8 mouse cellular contexts compared by ENCODE assay signal in genomic region chr17:86145079-86145951, GRCm38 (mm10). TPM values are rescaled to one million over a fixed set of nuclear protein-coding genes. Genes with fewer than 3 reads are reported as not detected.
A peak's percentile ranks its signal among the peaks of the same experiment; 100 is the strongest.
DNase-seq lines count a peak whose midpoint lies in the region; ATAC-seq and TF ChIP-seq lines count a peak whose summit lies in the region.

Srbd1 (minus strand) TSS chr17:86145175.

- peaks cover 0 to 28% of the 10 kb centered on the region in 2 experiments; a peak in 3 of 4 replicates for H3K4me1 ChIP-seq in CH12.LX (ENCODE audit: control insufficient read depth in 1 of 2, insufficient read depth in 2 of 2)
- peaks cover 18% of the 10 kb centered on the region for H3K4me1 ChIP-seq in forebrain, embryonic 10.5 days
- peaks cover 15% of the 10 kb centered on the region for H3K4me1 ChIP-seq in heart, embryonic 15.5 days (replicated peaks)
- peaks cover 28% of the 10 kb centered on the region for H3K4me1 ChIP-seq in liver, embryonic 15.5 days (replicated peaks)
- H3K4me1 ChIP-seq in neural tube, embryonic 12.5 days = peaks cover 7% of the 10 kb centered on the region
- no peaks in the 10 kb centered on the region for H3K4me1 ChIP-seq in stomach, postnatal 0 days (replicated peaks; ENCODE audit: control insufficient read depth, insufficient read depth)

- DNase-seq in CH12.LX (ENCODE audit: extremely low read depth) = peak; percentile 96
- DNase-seq in c-Kit-negative CD71-positive TER-119-positive erythroid progenitor cells, embryonic 14.5 days (ENCODE audit: low read depth, low spot score) = peak; percentile 93
- peak; percentile 97 for DNase-seq in forebrain, embryonic 10.5 days (ENCODE audit: extremely low spot score, low spot score)
- peak; percentile 95 for DNase-seq in kidney, postnatal 14 days
- DNase-seq in stomach, postnatal 0 days (ENCODE audit: low spot score) = peak; percentile 96

- peak within 1 kb of the TSS; percentile 59 to 88 (median 81) for H3K4me3 ChIP-seq in CH12.LX (replicated peaks in 1 of 3; ENCODE audit: low read depth in 2 of 3, low read length in 2 of 3, poor library complexity in 1 of 3)
- H3K4me3 ChIP-seq in forebrain, embryonic 10.5 days = peak within 1 kb of the TSS; percentile 84
- H3K4me3 ChIP-seq in heart, embryonic 15.5 days = peak within 1 kb of the TSS; percentile 86
- peak within 1 kb of the TSS; percentile 89 for H3K4me3 ChIP-seq in liver, embryonic 15.5 days (replicated peaks)
- H3K4me3 ChIP-seq in neural tube, embryonic 12.5 days = peak within 1 kb of the TSS; percentile 63
- peak within 1 kb of the TSS; percentile 66 for H3K4me3 ChIP-seq in stomach, postnatal 0 days (ENCODE audit: low read depth, low read length)

- H3K36me3 ChIP-seq in CH12.LX (replicated peaks in 1 of 2; ENCODE audit: control insufficient read depth in 1 of 2, insufficient read depth in 1 of 2, low read length in 1 of 2) = peaks cover 13 to 23% of the 10 kb centered on the region in 2 experiments
- peaks cover 16% of the 10 kb centered on the region for H3K36me3 ChIP-seq in forebrain, embryonic 10.5 days (replicated peaks)
- no peaks in the 10 kb centered on the region for H3K36me3 ChIP-seq in heart, embryonic 15.5 days
- peaks cover 8% of the 10 kb centered on the region; the same call in 1 of the 2 replicates for H3K36me3 ChIP-seq in liver, embryonic 15.5 days (replicated peaks)
- peaks cover 9% of the 10 kb centered on the region; the same call in 1 of the 2 replicates for H3K36me3 ChIP-seq in neural tube, embryonic 12.5 days
- no peaks in the 10 kb centered on the region for H3K36me3 ChIP-seq in stomach, postnatal 0 days (ENCODE audit: control insufficient read depth, insufficient read depth, low read length)

- in situ Hi-C loops in CH12.LX (cut with MboI; ENCODE audit: low pct_ligation_motif_present, low pct_unique_long_range_greater_than_20kb, low sequenced_read_pairs) = no loop called here

- H3K79me2 ChIP-seq in CH12.LX (replicated peaks; ENCODE audit: control insufficient read depth, extremely low read depth, insufficient read depth, poor library complexity, severe bottlenecking) = peaks cover 15% of the 10 kb centered on the region

- H3K9ac ChIP-seq in CH12.LX (ENCODE audit: insufficient read depth, low read depth) = peak within 1 kb of the TSS; percentile 78
- H3K9ac ChIP-seq in heart, embryonic 15.5 days = peak within 1 kb of the TSS; percentile 71
- H3K9ac ChIP-seq in liver, embryonic 15.5 days = peak within 1 kb of the TSS; percentile 82
- H3K9ac ChIP-seq in neural tube, embryonic 12.5 days = peak within 1 kb of the TSS; percentile 65
- H3K9ac ChIP-seq in stomach, postnatal 0 days (ENCODE audit: low read length) = peak within 1 kb of the TSS; percentile 76

- peak; percentile 95 for ATAC-seq in heart, embryonic 15.5 days (replicated peaks; ENCODE audit: insufficient number of reproducible peaks, insufficient read depth, low FRiP score, low read depth)
- peak; percentile 96 for ATAC-seq in liver, embryonic 15.5 days (ENCODE audit: insufficient read depth)
- ATAC-seq in neural tube, embryonic 12.5 days (ENCODE audit: low FRiP score, low read depth) = peak; percentile 94
- peak; percentile 96 for ATAC-seq in stomach, postnatal 0 days (ENCODE audit: low FRiP score, low TSS enrichment)

- H3K27me3 ChIP-seq in CH12.LX (replicated peaks) = no peaks in the 10 kb centered on the region
- no peaks in the 10 kb centered on the region for H3K27me3 ChIP-seq in forebrain, embryonic 10.5 days (ENCODE audit: poor library complexity, severe bottlenecking)
- no peaks in the 10 kb centered on the region for H3K27me3 ChIP-seq in heart, embryonic 15.5 days
- no peaks in the 10 kb centered on the region for H3K27me3 ChIP-seq in liver, embryonic 15.5 days
- no peaks in the 10 kb centered on the region for H3K27me3 ChIP-seq in neural tube, embryonic 12.5 days (replicated peaks)
- no peaks in the 10 kb centered on the region for H3K27me3 ChIP-seq in stomach, postnatal 0 days (ENCODE audit: control insufficient read depth, insufficient read depth, low read length)

- H3K4me2 ChIP-seq in CH12.LX (ENCODE audit: insufficient read depth, low read depth, poor library complexity, severe bottlenecking) = peak within 1 kb of the TSS; percentile 98
- H3K4me2 ChIP-seq in heart, embryonic 15.5 days = peak within 1 kb of the TSS; percentile 93
- H3K4me2 ChIP-seq in liver, embryonic 15.5 days = peak within 1 kb of the TSS; percentile 93
- peak within 1 kb of the TSS; percentile 94 for H3K4me2 ChIP-seq in neural tube, embryonic 12.5 days (replicated peaks)
- peak within 1 kb of the TSS; percentile 93 for H3K4me2 ChIP-seq in stomach, postnatal 0 days (replicated peaks; ENCODE audit: low read depth)

- H3K27ac ChIP-seq in CH12.LX (ENCODE audit: insufficient read depth, low read depth) = peak within 1 kb of the TSS; percentile 16; the same call in 1 of the 2 replicates
- H3K27ac ChIP-seq in forebrain, embryonic 10.5 days = peak within 1 kb of the TSS; percentile 87
- H3K27ac ChIP-seq in heart, embryonic 15.5 days = peak within 1 kb of the TSS; percentile 58
- H3K27ac ChIP-seq in liver, embryonic 15.5 days (replicated peaks) = peak within 1 kb of the TSS; percentile 79
- H3K27ac ChIP-seq in neural tube, embryonic 12.5 days = no peak within 1 kb of the TSS
- peak within 1 kb of the TSS; percentile 73 for H3K27ac ChIP-seq in stomach, postnatal 0 days (replicated peaks)

- no peaks in the 10 kb centered on the region for H3K9me3 ChIP-seq in CH12.LX (replicated peaks; ENCODE audit: low read length)
- H3K9me3 ChIP-seq in forebrain, embryonic 10.5 days = no peaks in the 10 kb centered on the region
- no peaks in the 10 kb centered on the region for H3K9me3 ChIP-seq in heart, embryonic 15.5 days (replicated peaks)
- H3K9me3 ChIP-seq in liver, embryonic 15.5 days (replicated peaks) = no peaks in the 10 kb centered on the region
- no peaks in the 10 kb centered on the region for H3K9me3 ChIP-seq in neural tube, embryonic 12.5 days
- no peaks in the 10 kb centered on the region for H3K9me3 ChIP-seq in stomach, postnatal 0 days (ENCODE audit: control insufficient read depth, low read length)

- TF ChIP-seq RAD21 in CH12.LX (IDR thresholded peaks at IDR 0.05; ENCODE audit: low read depth, low read length) = no peak

- peak; percentile 80 for TF ChIP-seq POLR2A in CH12.LX (IDR thresholded peaks at IDR 0.05; ENCODE audit: low read depth, low read length)

- no peak for TF ChIP-seq EP300 in CH12.LX (IDR thresholded peaks at IDR 0.05; ENCODE audit: low read length)
- TF ChIP-seq EP300 in stomach, postnatal 0 days (optimal IDR thresholded peaks at IDR 0.05) = no peak

- dilution Hi-C loops in CH12.LX (cut with MboI; ENCODE audit: extremely low pct_ligation_motif_present, extremely low pct_unique_long_range_greater_than_20kb, low sequenced_read_pairs) = no loop called here

- TF ChIP-seq CTCF in CH12.LX (conservative IDR thresholded peaks at IDR 0.05 in 1 of 2, IDR thresholded peaks at IDR 0.05 in 1 of 2; ENCODE audit: low read depth in 2 of 2, low read length in 2 of 2) = no peak
- no peak for TF ChIP-seq CTCF in stomach, postnatal 0 days (IDR thresholded peaks at IDR 0.05; ENCODE audit: low read depth)

- WGBS in forebrain, embryonic 10.5 days = 2% methylated on average over 44 of the region's 45 CpGs
- WGBS in heart, embryonic 15.5 days = 3% methylated on average over 27 of the region's 45 CpGs
- WGBS in liver, embryonic 15.5 days (ENCODE audit: insufficient replicate concordance) = 4% methylated on average over 38 of the region's 45 CpGs
- WGBS in neural tube, embryonic 12.5 days = 2% methylated on average over 34 of the region's 45 CpGs
- 2% methylated on average over 37 of the region's 45 CpGs for WGBS in stomach, postnatal 0 days

TF ChIP-seq in CH12.LX, 34 proteins besides CTCF, POLR2A, EP300 and RAD21 (continues in another document):
- TF ChIP-seq NELFE (IDR thresholded peaks at IDR 0.05; ENCODE audit: low read depth, low read length) (peak; percentile 59), RCOR1 (conservative IDR thresholded peaks at IDR 0.05; ENCODE audit: low read depth, low read length) (no peak), KAT2A (IDR thresholded peaks at IDR 0.05; ENCODE audit: insufficient replicate concordance, low read length) (peak; percentile 66; the same call in 1 of the 2 replicates), CHD1 (IDR thresholded peaks at IDR 0.05; ENCODE audit: low read depth, low read length) (no peak), NRF1 (IDR thresholded peaks at IDR 0.05; ENCODE audit: low read depth, low read length) (no peak), MAX (IDR thresholded peaks at IDR 0.05; ENCODE audit: low read length) (no peak), ELF1 (IDR thresholded peaks at IDR 0.05; ENCODE audit: low read depth, low read length) (peak; percentile 86), ZKSCAN1 (IDR thresholded peaks at IDR 0.05; ENCODE audit: borderline replicate concordance, low read depth, low read length) (no peak), CHD2 (IDR thresholded peaks at IDR 0.05; ENCODE audit: low read length) (no peak), JUND (conservative IDR thresholded peaks at IDR 0.05; ENCODE audit: low read depth, low read length) (no peak), BHLHE40 (IDR thresholded peaks at IDR 0.05; ENCODE audit: low read depth, low read length) (no peak), TCF12 (IDR thresholded peaks at IDR 0.05; ENCODE audit: low read depth, low read length) (no peak), USF2 (conservative IDR thresholded peaks at IDR 0.05; ENCODE audit: low read depth, low read length) (no peak), JUN (IDR thresholded peaks at IDR 0.05; ENCODE audit: insufficient read depth, low read depth, low read length) (no peak), IRF4 (IDR thresholded peaks at IDR 0.05; ENCODE audit: low read depth, low read length) (no peak), ETS1 (conservative IDR thresholded peaks at IDR 0.05; ENCODE audit: low read depth, low read length) (no peak), PAX5 (IDR thresholded peaks at IDR 0.05; ENCODE audit: low read length) (no peak), TBP (conservative IDR thresholded peaks at IDR 0.05; ENCODE audit: low read depth, low read length) (peak; percentile 52), HCFC1 (IDR thresholded peaks at IDR 0.05; ENCODE audit: low read depth, low read length) (peak; percentile 88), USF1 (IDR thresholded peaks at IDR 0.05; ENCODE audit: low read depth, low read length) (no peak), MAFK (IDR thresholded peaks at IDR 0.05; ENCODE audit: insufficient replicate concordance, low read length) (no peak)

RNA-seq across cellular contexts. Expression of gene Srbd1, which starts in this region (rescaled TPM):
- total RNA-seq in CH12.LX (2012; rRNA removed) (21.5 and 24.9 TPM in 2 replicates), CH12.LX (2014; rRNA removed) (24.8 and 25.7 TPM in 2 replicates)
- polyA plus RNA-seq in CH12.LX (2012; ENCODE audit: insufficient read length, low read depth) = 33.0 and 34.5 TPM in 2 replicates
- 24.7 and 25.4 TPM in 2 replicates for polyA plus RNA-seq in forebrain, embryonic 10.5 days (2016; fragmentation: Nextera tagmentation; extraction: Ambion mirVana)
- 9.5 and 11.6 TPM in 2 replicates for polyA plus RNA-seq in heart, embryonic 15.5 days (2015; fragmentation: Nextera tagmentation; extraction: Ambion mirVana)
- 6.4 and 8.0 TPM in 2 replicates for polyA plus RNA-seq in liver, embryonic 15.5 days (2015; fragmentation: Nextera tagmentation; extraction: Ambion mirVana)
- polyA plus RNA-seq in neural tube, embryonic 12.5 days (2016; fragmentation: Nextera tagmentation; extraction: Ambion mirVana) = 18.3 and 20.0 TPM in 2 replicates
- polyA plus RNA-seq in stomach, postnatal 0 days (2015; fragmentation: Nextera tagmentation; extraction: Ambion mirVana) = 4.4 and 5.0 TPM in 2 replicates
